Mouse (Mus musculus) right cerebral cortex, postnatal 25 days (tissue): ENCODE measurements at regions not wholly inside any gene's neighbourhood (a gene's known extent, or its start where the extent isn't known, plus 50 kb on each side); places are given as distances from the start of the nearest gene placed in this dataset.
A peak's percentile ranks its signal among the peaks of the same experiment; 100 is the strongest.

Experiments used
- DNase-seq: peaks from one replicate; pipeline ENCODE4 v3.0.0; 2022

DNA sequence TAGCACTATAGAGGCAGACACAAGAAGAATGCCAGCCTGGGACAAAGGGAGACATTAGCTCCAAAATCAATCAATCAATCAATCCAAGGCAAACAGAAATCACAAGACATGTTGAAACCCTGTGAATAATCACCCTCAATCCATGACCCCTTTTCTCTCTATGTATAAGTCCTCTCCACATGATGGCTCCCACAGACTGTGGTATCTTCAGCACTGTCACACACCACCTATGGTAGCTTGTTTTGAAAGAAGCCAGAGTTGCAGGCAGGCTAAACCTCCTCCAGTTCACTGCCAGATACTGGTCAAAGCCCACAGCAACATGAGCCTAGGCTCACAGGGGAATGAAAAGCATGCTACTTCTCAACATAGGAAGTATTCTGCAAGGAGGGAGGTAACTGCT lies 2475.7 kb upstream of the 5930422O12Rik start:
- DNase-seq = no peak

DNA sequence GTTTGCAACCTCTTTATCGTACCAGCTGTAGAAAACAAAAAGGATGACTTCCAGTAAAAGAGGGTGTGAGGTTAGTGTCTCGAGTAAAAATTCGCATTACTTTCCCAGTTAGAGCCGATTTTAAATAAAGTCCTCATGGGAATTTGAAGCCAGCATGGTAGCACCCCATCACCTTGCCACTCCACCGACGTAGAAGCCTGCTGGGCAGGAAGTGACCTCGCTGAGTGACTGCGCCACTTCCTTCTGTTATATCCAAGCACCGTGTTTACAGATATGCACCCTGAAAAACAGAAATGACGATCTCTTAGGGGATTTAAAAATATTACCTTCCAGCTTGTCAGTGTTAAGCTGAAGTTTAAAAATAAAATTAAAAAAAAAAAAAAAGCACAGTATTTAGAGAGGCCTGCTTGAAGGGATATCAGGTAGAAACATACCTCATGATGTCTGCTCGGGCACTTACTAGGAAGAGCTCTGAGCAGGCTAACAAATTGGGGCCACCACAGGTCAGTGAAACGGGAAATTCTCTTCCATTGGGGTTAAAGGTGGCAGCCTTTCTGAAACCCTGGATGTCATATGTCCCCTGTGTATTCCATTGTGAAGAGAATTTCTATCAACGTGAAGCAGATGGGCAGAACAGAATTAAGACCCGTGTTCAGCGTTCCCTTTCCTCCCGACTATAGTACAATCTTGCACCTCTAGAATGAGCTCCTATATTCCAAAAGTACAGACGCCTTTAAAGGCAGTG lies 2468.9 kb upstream of the 5930422O12Rik start:
- no peak for DNase-seq

- DNase-seq = no peak
These were observed 2468.0 kb upstream of the 5930422O12Rik start for GRCm38 (mm10) chr8:30960486-30960885.

- no peak for DNase-seq
These were observed 2466.3 kb upstream of the 5930422O12Rik start for GRCm38 (mm10) chr8:30962207-30962606.

DNA sequence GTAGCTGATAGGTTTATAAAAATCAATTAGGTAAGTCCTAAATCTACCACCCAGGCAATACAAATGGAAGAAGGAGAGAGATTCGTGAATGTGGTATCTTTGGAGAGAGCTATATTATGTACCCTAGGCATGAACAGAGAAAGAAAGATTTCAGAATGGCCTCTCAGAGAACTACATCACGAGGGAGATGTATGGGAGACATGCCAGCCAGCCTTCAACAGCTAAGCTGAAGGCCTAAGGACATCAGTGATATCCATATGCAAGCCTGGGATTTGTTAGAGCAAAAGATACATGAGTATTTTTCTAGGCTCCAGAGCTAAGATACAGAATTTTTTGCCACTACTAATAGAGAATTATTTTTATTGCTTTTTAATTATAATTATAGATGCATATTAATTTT lies 2445.7 kb upstream of the 5930422O12Rik start:
- DNase-seq = no peak

DNA sequence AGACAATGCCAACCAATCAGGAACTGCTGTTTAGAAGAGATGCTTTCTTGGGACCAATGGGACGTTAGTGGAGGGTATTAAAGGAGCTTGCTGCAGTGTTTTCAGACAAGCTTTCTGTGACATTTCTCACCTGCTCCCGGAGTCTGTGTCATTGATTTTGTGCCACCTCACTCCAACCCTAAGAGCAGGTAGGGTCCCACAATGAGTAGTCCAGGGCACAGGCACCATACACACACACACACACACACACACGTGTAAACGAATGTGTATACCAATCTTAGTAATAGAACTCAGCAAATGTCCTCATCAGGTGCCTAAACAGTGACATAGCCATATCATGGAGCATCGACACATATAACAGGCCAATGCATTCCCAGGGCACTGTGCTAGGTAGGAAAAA lies 2440.5 kb upstream of the 5930422O12Rik start:
- no peak for DNase-seq

DNA sequence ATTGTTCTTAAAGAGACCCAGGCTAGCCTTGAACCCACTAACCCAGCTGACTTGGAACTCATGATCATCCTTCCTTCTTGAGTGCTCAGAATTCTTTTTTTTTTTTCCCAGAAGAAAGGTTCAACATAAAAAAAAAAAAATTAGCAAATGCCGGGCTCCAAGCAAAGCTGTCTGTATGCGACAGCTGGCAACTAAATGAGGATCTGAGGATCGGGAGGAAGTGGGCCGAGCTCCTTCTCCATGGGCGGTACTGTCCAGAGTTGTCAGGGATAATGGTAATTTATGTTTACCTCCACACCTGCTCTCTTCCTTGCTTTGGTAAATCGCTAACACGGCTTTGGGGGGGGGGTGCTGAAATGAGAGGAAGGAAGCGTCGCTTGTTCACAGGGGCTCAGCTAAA lies 2429.9 kb upstream of the 5930422O12Rik start:
- no peak for DNase-seq

- DNase-seq = no peak
These were observed 2428.4 kb upstream of the 5930422O12Rik start for GRCm38 (mm10) chr8:31000120-31000519.

- no peak for DNase-seq
These were observed 2426.4 kb upstream of the 5930422O12Rik start for GRCm38 (mm10) chr8:31001980-31002730.

- peak; percentile 42 for DNase-seq
These were observed 2420.2 kb upstream of the 5930422O12Rik start for GRCm38 (mm10) chr8:31008309-31008708.

- DNase-seq = no peak
These were observed 2416.4 kb upstream of the 5930422O12Rik start for GRCm38 (mm10) chr8:31012068-31012467.

DNA sequence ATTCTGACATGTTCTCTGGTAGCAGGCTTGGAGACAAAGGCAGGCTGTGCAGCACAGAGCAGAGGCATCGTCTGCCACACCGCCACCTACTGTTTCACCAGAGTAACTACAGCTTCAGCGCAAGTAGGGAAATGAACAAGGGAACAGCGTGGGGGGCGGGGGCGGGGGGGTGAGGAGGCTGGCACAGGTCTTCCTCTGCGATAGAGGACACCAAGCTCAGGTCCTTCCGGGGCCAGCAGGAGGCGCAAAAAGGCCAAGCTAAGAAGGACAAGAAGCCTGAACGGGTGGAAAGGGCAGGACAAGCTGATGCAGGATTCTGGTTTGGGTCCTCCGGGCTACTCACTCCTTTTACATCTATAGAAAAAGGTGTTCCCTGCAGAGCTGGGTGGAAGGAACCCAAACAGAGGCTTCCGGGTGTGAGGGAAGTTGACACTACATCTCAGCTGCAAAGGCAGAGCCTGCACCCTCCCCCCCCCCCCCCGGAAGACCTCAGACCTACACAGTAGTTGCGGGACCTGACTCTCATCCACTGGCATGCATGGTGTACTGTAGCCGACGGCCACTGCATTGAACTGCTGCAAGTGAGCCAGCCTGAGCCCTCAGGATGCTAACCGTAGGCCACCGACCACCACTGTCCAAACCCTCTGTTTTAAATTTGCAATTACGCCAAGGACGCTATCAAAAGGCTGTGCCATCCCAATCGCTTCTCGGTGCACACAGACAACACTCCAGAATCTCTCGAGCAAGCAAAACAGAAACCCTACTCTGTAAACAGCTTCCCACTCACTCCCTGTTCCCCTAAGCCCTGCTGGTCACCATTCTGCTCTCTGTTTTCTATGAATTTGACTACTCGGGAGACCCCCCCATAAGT lies 2396.6 kb upstream of the 5930422O12Rik start:
- DNase-seq = peak; percentile 63

DNA sequence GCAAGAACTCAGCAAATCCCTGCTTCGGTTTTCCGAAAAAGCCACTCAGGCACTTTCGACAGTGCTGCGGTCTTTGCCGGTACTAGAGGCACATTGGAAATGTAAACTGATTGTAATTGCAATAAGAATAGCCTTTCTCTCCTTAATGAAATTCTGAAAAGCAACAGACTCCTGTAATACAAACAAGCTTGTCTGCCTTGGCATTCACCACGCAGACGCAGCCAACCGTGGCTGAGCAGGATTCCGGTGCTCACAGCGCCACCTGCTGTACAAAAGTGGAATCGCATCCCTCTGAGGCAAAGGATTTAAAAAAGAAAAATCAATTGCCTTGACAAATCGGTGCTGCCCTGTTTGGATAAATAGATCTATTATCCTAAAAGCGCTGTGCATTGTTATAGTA lies 2395.2 kb upstream of the 5930422O12Rik start:
- DNase-seq = peak; percentile 84

DNA sequence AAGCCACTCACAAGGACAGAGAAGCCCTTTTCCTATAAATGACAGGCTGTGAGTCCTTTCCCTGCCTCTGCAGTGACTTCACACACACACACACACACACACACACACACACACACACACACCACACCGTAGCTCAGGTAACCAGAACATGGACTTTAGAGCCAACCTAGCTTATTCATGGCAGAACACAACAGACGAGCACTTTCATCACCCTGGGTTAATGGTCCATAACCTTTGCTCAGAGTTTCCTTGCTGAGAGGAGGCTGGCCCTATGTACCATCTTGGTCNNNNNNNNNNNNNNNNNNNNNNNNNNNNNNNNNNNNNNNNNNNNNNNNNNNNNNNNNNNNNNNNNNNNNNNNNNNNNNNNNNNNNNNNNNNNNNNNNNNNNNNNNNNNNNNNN lies 2391.6 kb upstream of the 5930422O12Rik start:
- no peak for DNase-seq
